Mouse (Mus musculus) kidney, embryonic 14.5 days (tissue): ENCODE results near the gene Crebbp. TPM values are rescaled to one million over a fixed set of nuclear protein-coding genes. Genes with fewer than 3 reads are reported as not detected.
"Not testable (repeated sequence)": the region's sequence is repeated elsewhere in the genome, so short reads cannot be mapped to it uniquely, and the experiment has no call there.

Experiments
- ATAC-seq: fragments of 200-750 bp; cut with Nextera tagmentation; 2 replicates; pipeline ENCODE4 v1.8.0; 2017; ENCODE audit warnings: moderate number of reproducible peaks, mild to moderate bottlenecking, moderate TSS enrichment, moderate library complexity; ENCODE audit not compliant: low FRiP score, low TSS enrichment
- H3K27ac ChIP-seq: fragments of 300-500 bp; sonication (generic); 2 replicates; pipeline ENCODE4 v1.5.1; 2014; ENCODE audit warnings: low read depth, mild to moderate bottlenecking, low read length, moderate library complexity, mixed read lengths
- H3K27me3 ChIP-seq: fragments of 300-500 bp; sonication (generic); 2 replicates; pipeline ENCODE4 v1.6.1; 2014; ENCODE audit warnings: mild to moderate bottlenecking, low read length; ENCODE audit not compliant: control insufficient read depth, insufficient read depth
- H3K36me3 ChIP-seq: fragments of 300-500 bp; sonication (generic); 2 replicates; pipeline ENCODE4 v1.6.1; 2014; ENCODE audit warnings: low read length, mixed read lengths; ENCODE audit not compliant: control insufficient read depth, insufficient read depth
- H3K4me1 ChIP-seq: fragments of 300-500 bp; sonication (generic); 2 replicates; pipeline ENCODE4 v1.6.1; 2014; ENCODE audit warnings: low read length, mixed read lengths; ENCODE audit not compliant: control insufficient read depth, insufficient read depth
- H3K4me2 ChIP-seq: fragments of 300-500 bp; sonication (generic); replicated peaks from 2 replicates; pipeline ENCODE4 v1.6.1; 2014; ENCODE audit warnings: low read depth, mild to moderate bottlenecking, low read length
- H3K4me3 ChIP-seq: fragments of 300-500 bp; sonication (generic); 2 replicates; pipeline ENCODE4 v1.5.1; 2014; ENCODE audit warnings: mild to moderate bottlenecking, low read length
- H3K9ac ChIP-seq: fragments of 300-500 bp; sonication (generic); 2 replicates; pipeline ENCODE4 v1.6.1; 2014; ENCODE audit warnings: low read depth, mild to moderate bottlenecking, low read length, moderate library complexity
- H3K9me3 ChIP-seq: fragments of 300-500 bp; sonication (generic); 2 replicates; pipeline ENCODE4 v1.6.1; 2016; ENCODE audit warnings: low read length; ENCODE audit not compliant: control insufficient read depth
- WGBS: fragments of 180-500 bp; shearing (Covaris S2); extraction: QIAGEN DNeasy Blood & Tissue Kit; methylation state at CpG from one replicate; pipeline ENCODE4 v1.1.7; 2014; 5-methylcytosine and 5-hydroxymethylcytosine counted together
- polyA plus RNA-seq: library from polyadenylated mRNA; unstranded; fragments of >200 nt; fragmentation: Nextera tagmentation; extraction: Ambion mirVana; gene quantifications from 2 replicates; pipeline ENCODE4 v1.2.1, GENCODE M21; 2014

Crebbp gene
- 47.2 and 55.0 TPM in 2 replicates for polyA plus RNA-seq

DNA sequence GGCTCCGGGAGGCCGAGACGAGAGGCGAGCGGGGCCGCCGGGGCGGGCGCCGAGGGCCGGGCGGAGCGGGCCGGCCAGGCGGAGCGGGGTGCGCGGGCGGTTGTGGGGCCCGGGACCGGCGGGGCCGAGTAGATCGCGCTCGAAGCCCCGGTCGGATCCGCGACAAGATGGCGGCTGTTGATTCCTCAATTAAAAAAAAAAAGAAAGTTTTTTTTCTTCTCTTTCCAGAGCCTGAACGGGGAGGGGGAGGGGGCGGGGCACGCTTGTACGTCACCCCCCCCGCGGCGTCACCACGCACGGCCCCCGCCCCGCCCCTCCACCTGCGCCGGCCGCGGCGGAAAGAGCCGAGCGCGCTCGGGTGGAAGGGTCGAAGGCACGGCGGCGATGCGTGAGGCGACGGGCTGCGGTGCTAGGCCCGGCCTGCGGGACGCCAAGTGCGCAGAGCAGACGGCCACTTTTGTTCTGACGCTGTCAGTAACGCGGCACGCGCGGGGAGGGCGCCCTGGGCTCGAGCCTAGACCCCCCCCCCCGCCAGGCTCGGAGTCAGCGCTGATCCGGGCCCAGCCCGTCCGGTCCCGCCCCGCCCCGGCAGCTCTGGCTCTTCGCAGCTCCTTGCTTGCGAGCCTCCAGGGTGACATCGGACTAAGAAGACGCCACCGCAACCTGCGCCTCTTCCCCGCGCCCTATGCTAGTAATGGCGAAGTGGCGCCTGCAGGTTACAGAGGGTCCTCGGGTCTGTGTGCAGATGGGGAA lies at the start of gene Crebbp:
Crebbp (minus strand) TSS at position 199 of the 753 bp plus-strand sequence.
- Histone ChIP-seq H3K27ac (peak within 1 kb of the TSS; percentile 86), H3K36me3 (no peaks in the 10 kb centered on the region), H3K27me3 (no peaks in the 10 kb centered on the region), H3K4me3 (peak within 1 kb of the TSS; percentile 98), H3K4me1 (peaks cover 16% of the 10 kb centered on the region), H3K9ac (peak within 1 kb of the TSS; percentile 98), H3K9me3 (no peaks in the 10 kb centered on the region), H3K4me2 (peak within 1 kb of the TSS; percentile 70)
- ATAC-seq = peak; percentile 91
- 1% methylated on average over 77 of the region's 92 CpGs for WGBS

GRCm38 (mm10) chr16:4263486-4263885 lies 49.7 kb upstream of the Crebbp start:
- no peak overlapping the region for H3K9ac ChIP-seq
- 0 out of 2 replicates have a peak, but pooled peaks cover 5% of the 10 kb centered on the region for H3K4me1 ChIP-seq
- no peak overlapping the region for H3K4me2 ChIP-seq
- no peak overlapping the region for H3K27ac ChIP-seq
- no peaks in the 10 kb centered on the region for H3K9me3 ChIP-seq
- H3K36me3 ChIP-seq = no peaks in the 10 kb centered on the region
- H3K27me3 ChIP-seq = no peaks in the 10 kb centered on the region
- ATAC-seq = no peak
- H3K4me3 ChIP-seq = no peak overlapping the region
- 79% methylated on average over 3 of the region's 3 CpGs for WGBS

GRCm38 (mm10) chr16:4257546-4257945 lies 43.7 kb upstream of the Crebbp start:
- H3K9me3 ChIP-seq = no peaks in the 10 kb centered on the region
- H3K27me3 ChIP-seq = no peaks in the 10 kb centered on the region
- H3K9ac ChIP-seq = no peak overlapping the region
- H3K27ac ChIP-seq = no peak overlapping the region
- WGBS = 84% methylated on average over 2 of the region's 2 CpGs
- H3K4me3 ChIP-seq = no peak overlapping the region
- no peak overlapping the region for H3K4me2 ChIP-seq
- H3K4me1 ChIP-seq = no peaks in the 10 kb centered on the region
- no peaks in the 10 kb centered on the region for H3K36me3 ChIP-seq
- ATAC-seq = no peak

- no peaks in the 10 kb centered on the region for H3K4me1 ChIP-seq
- 92% methylated on average over 3 of the region's 3 CpGs for WGBS
- no peaks in the 10 kb centered on the region for H3K36me3 ChIP-seq
- H3K9ac ChIP-seq = no peak overlapping the region
- H3K4me3 ChIP-seq = no peak overlapping the region
- H3K27ac ChIP-seq = no peak overlapping the region
- no peak for ATAC-seq
- H3K9me3 ChIP-seq = peaks cover 12% of the 10 kb centered on the region; the same call in 1 of the 2 replicates
- H3K4me2 ChIP-seq = no peak overlapping the region
- no peaks in the 10 kb centered on the region for H3K27me3 ChIP-seq
Measured at GRCm38 (mm10) chr16:4248791-4249190, 35.0 kb upstream of the Crebbp start.

DNA sequence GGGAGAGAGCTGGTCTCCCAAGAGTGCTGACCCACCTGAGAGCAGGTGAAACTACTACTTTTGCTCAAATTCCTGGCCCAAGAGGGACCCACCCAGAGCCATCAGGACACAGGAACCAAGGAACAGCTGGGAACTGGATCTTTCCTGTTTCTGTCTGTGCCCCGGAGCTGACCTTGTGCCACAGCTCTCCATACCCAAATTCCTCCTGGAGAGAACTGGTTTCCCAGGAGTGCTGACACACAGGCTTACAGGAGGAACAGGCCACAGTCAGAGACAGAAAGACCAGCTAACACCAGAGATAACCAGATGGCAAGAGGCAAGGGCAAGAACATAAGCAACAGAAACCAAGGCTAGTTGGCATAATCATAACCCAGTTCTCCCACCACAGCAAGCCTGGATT lies 31.4 kb upstream of the Crebbp start:
- H3K9me3 ChIP-seq = peaks cover 12% of the 10 kb centered on the region; the same call in 1 of the 2 replicates
- WGBS = 93% methylated on average over 1 of the region's 1 CpGs
- not testable (repeated sequence) for H3K36me3 ChIP-seq, H3K27me3 ChIP-seq, H3K4me1 ChIP-seq, H3K4me2 ChIP-seq, H3K4me3 ChIP-seq, ATAC-seq, H3K27ac ChIP-seq, H3K9ac ChIP-seq

DNA sequence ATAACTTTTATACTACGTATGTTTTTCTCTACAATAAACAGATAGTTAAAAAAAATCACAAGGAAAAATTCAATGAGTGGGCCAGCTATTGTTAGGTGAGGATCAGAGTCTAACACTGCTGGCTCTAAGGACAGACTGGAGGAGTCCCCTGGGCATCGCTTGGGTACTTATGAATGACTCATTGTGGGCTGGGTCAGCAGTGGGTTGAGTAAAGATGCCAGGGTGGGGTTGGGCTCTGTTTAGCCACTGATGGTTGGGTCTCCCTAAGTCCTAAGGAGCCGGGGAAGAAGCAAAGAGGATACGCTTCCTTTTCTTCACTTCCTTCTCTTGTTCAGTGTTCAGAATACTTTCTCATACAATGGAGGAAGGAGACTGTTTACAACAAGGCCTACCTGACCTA lies 22.3 kb upstream of the Crebbp start:
- H3K9me3 ChIP-seq = no peaks in the 10 kb centered on the region
- no peak overlapping the region for H3K9ac ChIP-seq
- 86% methylated on average over 4 of the region's 4 CpGs for WGBS
- no peak overlapping the region for H3K4me3 ChIP-seq
- H3K36me3 ChIP-seq = no peaks in the 10 kb centered on the region
- no peak overlapping the region for H3K4me2 ChIP-seq
- no peak overlapping the region for H3K27ac ChIP-seq
- ATAC-seq = no peak
- no peaks in the 10 kb centered on the region for H3K4me1 ChIP-seq
- no peaks in the 10 kb centered on the region for H3K27me3 ChIP-seq

DNA sequence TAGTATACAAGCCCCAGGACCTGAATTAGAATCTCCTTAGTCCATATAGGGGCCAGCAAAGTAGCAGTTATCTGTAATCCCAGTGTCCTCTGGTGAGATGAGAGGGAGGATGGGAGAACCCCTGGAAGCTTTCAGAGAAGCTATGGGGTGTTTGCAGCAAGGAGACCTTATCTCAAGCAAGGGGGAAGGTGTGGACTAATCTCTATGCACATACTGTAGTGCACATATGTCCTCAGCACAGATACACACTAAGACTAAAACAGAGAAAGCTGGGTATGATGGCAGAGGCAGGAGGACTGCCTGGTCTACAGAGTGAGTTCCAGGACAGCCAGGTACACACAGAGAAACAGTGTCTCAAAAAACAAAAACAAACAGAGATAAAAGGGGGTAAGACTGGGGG lies 21.8 kb upstream of the Crebbp start:
- Histone ChIP-seq H3K9me3 (no peaks in the 10 kb centered on the region), H3K27ac (no peak overlapping the region), H3K4me1 (no peaks in the 10 kb centered on the region), H3K36me3 (no peaks in the 10 kb centered on the region), H3K9ac (no peak overlapping the region), H3K4me2 (no peak overlapping the region), H3K4me3 (no peak overlapping the region), H3K27me3 (no peaks in the 10 kb centered on the region)
- ATAC-seq = no peak

- H3K27me3 ChIP-seq = no peaks in the 10 kb centered on the region
- H3K4me3 ChIP-seq = no peak overlapping the region
- H3K4me1 ChIP-seq = no peaks in the 10 kb centered on the region
- no peaks in the 10 kb centered on the region for H3K36me3 ChIP-seq
- ATAC-seq = no peak
- 77% methylated on average over 2 of the region's 2 CpGs for WGBS
- no peak overlapping the region for H3K4me2 ChIP-seq
- no peak overlapping the region for H3K9ac ChIP-seq
- H3K9me3 ChIP-seq = no peaks in the 10 kb centered on the region
- H3K27ac ChIP-seq = no peak overlapping the region
Measured at GRCm38 (mm10) chr16:4225841-4226240, 12.0 kb upstream of the Crebbp start.

GRCm38 (mm10) chr16:4214631-4215240 lies 939 bp upstream of the Crebbp start:
- Histone ChIP-seq H3K4me1 (peaks cover 16% of the 10 kb centered on the region), H3K9me3 (no peaks in the 10 kb centered on the region), H3K4me2 (peak overlapping the region; percentile 70), H3K36me3 (no peaks in the 10 kb centered on the region), H3K27me3 (no peaks in the 10 kb centered on the region), H3K27ac (no peak overlapping the region), H3K9ac (peak overlapping the region; percentile 98), H3K4me3 (peak overlapping the region; percentile 98)
- WGBS = 35% methylated on average over 10 of the region's 10 CpGs
- peak; percentile 8 for ATAC-seq
